Mouse (Mus musculus): ENCODE measurements around the gene Mrps31. TPM values are rescaled to one million over a fixed set of nuclear protein-coding genes. Genes with fewer than 3 reads are reported as not detected.

Mrps31 gene
- total RNA-seq (2015; ENCODE audit: low replicate concordance) (7.6 and 10.1 TPM in 2 replicates), total RNA-seq (2017; ENCODE audit: low replicate concordance) (8.5 and 11.0 TPM in 2 replicates)

- ATAC-seq (replicated peaks; ENCODE audit: low FRiP score, poor library complexity, severe bottlenecking) = peak; percentile 91
Measured at GRCm38 (mm10) chr8:22411282-22411702, at the start of gene Mrps31. Mrps31 (plus strand) TSS chr8:22411361.

- ATAC-seq (replicated peaks; ENCODE audit: low FRiP score, poor library complexity, severe bottlenecking) = no peak
Measured at GRCm38 (mm10) chr8:22376311-22376710, 34.9 kb upstream of the Mrps31 start.

GRCm38 (mm10) chr8:22376903-22377302 is 34.3 kb upstream of the Mrps31 start:
- ATAC-seq (replicated peaks; ENCODE audit: low FRiP score, poor library complexity, severe bottlenecking) = no peak

- ATAC-seq (replicated peaks; ENCODE audit: low FRiP score, poor library complexity, severe bottlenecking) = no peak
Measured at GRCm38 (mm10) chr8:22380934-22381333, 30.2 kb upstream of the Mrps31 start.

- ATAC-seq (replicated peaks; ENCODE audit: low FRiP score, poor library complexity, severe bottlenecking) = no peak
Measured at GRCm38 (mm10) chr8:22382824-22383595, 28.2 kb upstream of the Mrps31 start.

GRCm38 (mm10) chr8:22385158-22385557 is 26.0 kb upstream of the Mrps31 start:
- ATAC-seq (replicated peaks; ENCODE audit: low FRiP score, poor library complexity, severe bottlenecking) = no peak

GRCm38 (mm10) chr8:22389874-22390273 is 21.3 kb upstream of the Mrps31 start:
- no peak for ATAC-seq (replicated peaks; ENCODE audit: low FRiP score, poor library complexity, severe bottlenecking)

- ATAC-seq (replicated peaks; ENCODE audit: low FRiP score, poor library complexity, severe bottlenecking) = no peak
Measured at GRCm38 (mm10) chr8:22390766-22391463, 20.2 kb upstream of the Mrps31 start.

GRCm38 (mm10) chr8:22394471-22394870 is 16.7 kb upstream of the Mrps31 start:
- ATAC-seq (replicated peaks; ENCODE audit: low FRiP score, poor library complexity, severe bottlenecking) = no peak

- ATAC-seq (replicated peaks; ENCODE audit: low FRiP score, poor library complexity, severe bottlenecking) = no peak
Measured at GRCm38 (mm10) chr8:22395256-22395655, 15.9 kb upstream of the Mrps31 start.

- no peak for ATAC-seq (replicated peaks; ENCODE audit: low FRiP score, poor library complexity, severe bottlenecking)
Measured at GRCm38 (mm10) chr8:22397811-22398141, 13.4 kb upstream of the Mrps31 start.

- peak; percentile 60 for ATAC-seq (replicated peaks; ENCODE audit: low FRiP score, poor library complexity, severe bottlenecking)
Measured at GRCm38 (mm10) chr8:22398142-22398951, 12.8 kb upstream of the Mrps31 start, which contains the start of gene Slc25a15. Slc25a15 (minus strand) TSS chr8:22398597.

GRCm38 (mm10) chr8:22399285-22399880 is 11.8 kb upstream of the Mrps31 start:
- no peak for ATAC-seq (replicated peaks; ENCODE audit: low FRiP score, poor library complexity, severe bottlenecking)

GRCm38 (mm10) chr8:22400593-22400992 is 10.6 kb upstream of the Mrps31 start:
- ATAC-seq (replicated peaks; ENCODE audit: low FRiP score, poor library complexity, severe bottlenecking) = no peak

GRCm38 (mm10) chr8:22403235-22403634 is 7.9 kb upstream of the Mrps31 start:
- ATAC-seq (replicated peaks; ENCODE audit: low FRiP score, poor library complexity, severe bottlenecking) = no peak

- no peak for ATAC-seq (replicated peaks; ENCODE audit: low FRiP score, poor library complexity, severe bottlenecking)
Measured at GRCm38 (mm10) chr8:22405733-22406132, 5.4 kb upstream of the Mrps31 start.

GRCm38 (mm10) chr8:22410688-22411281 is 376 bp upstream of the Mrps31 start:
- peak; percentile 72 for ATAC-seq (replicated peaks; ENCODE audit: low FRiP score, poor library complexity, severe bottlenecking)

- peak; percentile 44; the same call in 1 of the 2 replicates for ATAC-seq (replicated peaks; ENCODE audit: low FRiP score, poor library complexity, severe bottlenecking)
Measured at GRCm38 (mm10) chr8:22411971-22412370, 810 bp downstream of the Mrps31 start.

All from erythroid progenitor cell, adult 5-6 weeks (primary cell).